Mouse (Mus musculus) forebrain, embryonic 16.5 days (tissue): ENCODE data around the gene Catsperb. TPM values are rescaled to one million over a fixed set of nuclear protein-coding genes. Genes with fewer than 3 reads are reported as not detected.

Experiments
- microRNA-seq: library from miRNA; unstranded; fragments of <30 nt; microRNA quantifications from one replicate; pipeline ENCODE4, GENCODE M21; 2017
- polyA plus RNA-seq: library from polyadenylated mRNA; unstranded; fragments of >200 nt; fragmentation: Nextera tagmentation; extraction: Ambion mirVana; gene quantifications from 2 replicates; pipeline ENCODE4 v1.2.1, GENCODE M21; 2015

The Catsperb gene
- polyA plus RNA-seq, 1 experiment from 2014 or later, result not detected

Small RNA genes lying within 50 kb of the gene (microRNA-seq; reads per million reads assigned to microRNA genes)
- gene Gm24542, result not detected
